Mouse (Mus musculus) lung, postnatal 0 days (tissue): ENCODE data around the gene Pnmal1. TPM values are rescaled to one million over a fixed set of nuclear protein-coding genes. Genes with fewer than 3 reads are reported as not detected.
"Not testable (repeated sequence)": the region's sequence is repeated elsewhere in the genome, so short reads cannot be mapped to it uniquely, and the experiment has no call there.

Source experiments
- ATAC-seq: fragments of 200-750 bp; cut with Nextera tagmentation; 2 replicates; pipeline ENCODE4 v1.8.0; 2017; ENCODE audit warnings: moderate library complexity
- DNase-seq: peaks from one replicate; pipeline ENCODE4 v3.0.0-alpha.2; 2016; ENCODE audit warnings: low spot score
- H3K27ac ChIP-seq: fragments of 300-500 bp; sonication (generic); 2 replicates; pipeline ENCODE4 v1.5.1; 2014; ENCODE audit warnings: antibody characterized with exemption, mild to moderate bottlenecking, low read length, mixed read lengths
- H3K27me3 ChIP-seq: fragments of 300-500 bp; sonication (generic); replicated peaks from 2 replicates; pipeline ENCODE4 v1.6.1; 2014; ENCODE audit warnings: low read length, mixed read lengths; ENCODE audit not compliant: insufficient read depth
- H3K36me3 ChIP-seq: fragments of 300-500 bp; sonication (generic); 2 replicates; pipeline ENCODE4 v1.6.1; 2014; ENCODE audit warnings: low read length, mixed read lengths; ENCODE audit not compliant: insufficient read depth
- H3K4me1 ChIP-seq: fragments of 300-500 bp; sonication (generic); 2 replicates; pipeline ENCODE4 v1.6.1; 2014; ENCODE audit warnings: antibody characterized with exemption, low read depth, low read length, mixed read lengths; ENCODE audit not compliant: insufficient read depth
- H3K4me2 ChIP-seq: fragments of 300-500 bp; sonication (generic); replicated peaks from 2 replicates; pipeline ENCODE4 v1.6.1; 2014; ENCODE audit warnings: low read depth, mild to moderate bottlenecking, low read length, moderate library complexity, mixed read lengths
- H3K4me3 ChIP-seq: fragments of 300-500 bp; sonication (generic); 2 replicates; pipeline ENCODE4 v1.5.1; 2014; ENCODE audit warnings: low read depth, low read length
- H3K9ac ChIP-seq: fragments of 300-500 bp; sonication (generic); replicated peaks from 2 replicates; pipeline ENCODE4 v1.6.1; 2014; ENCODE audit warnings: low read depth, mild to moderate bottlenecking
- H3K9me3 ChIP-seq: fragments of 300-500 bp; sonication (generic); 2 replicates; pipeline ENCODE4 v1.6.1; 2016; ENCODE audit warnings: low read length, mixed read lengths
- CTCF ChIP-seq: IDR thresholded peaks from 2 replicates; pipeline ENCODE4 v1.5.1; 2016; ENCODE audit warnings: antibody characterized with exemption, mild to moderate bottlenecking
- EP300 ChIP-seq: IDR thresholded peaks from 2 replicates; pipeline ENCODE4 v1.6.1; 2016; ENCODE audit warnings: antibody characterized with exemption, mild to moderate bottlenecking, control low read depth
- WGBS: fragments of 180-500 bp; shearing (Covaris S2); extraction: QIAGEN DNeasy Blood & Tissue Kit; methylation state at CpG from one replicate; pipeline ENCODE4 v1.1.7; 2014; 5-methylcytosine and 5-hydroxymethylcytosine counted together
- polyA plus RNA-seq: library from polyadenylated mRNA; unstranded; fragments of >200 nt; fragmentation: Nextera tagmentation; extraction: Ambion mirVana; gene quantifications from 2 replicates; pipeline ENCODE4 v1.2.1, GENCODE M21; 2015

Pnmal1 gene
- polyA plus RNA-seq, 1 experiment from 2014 or later = not detected

DNA sequence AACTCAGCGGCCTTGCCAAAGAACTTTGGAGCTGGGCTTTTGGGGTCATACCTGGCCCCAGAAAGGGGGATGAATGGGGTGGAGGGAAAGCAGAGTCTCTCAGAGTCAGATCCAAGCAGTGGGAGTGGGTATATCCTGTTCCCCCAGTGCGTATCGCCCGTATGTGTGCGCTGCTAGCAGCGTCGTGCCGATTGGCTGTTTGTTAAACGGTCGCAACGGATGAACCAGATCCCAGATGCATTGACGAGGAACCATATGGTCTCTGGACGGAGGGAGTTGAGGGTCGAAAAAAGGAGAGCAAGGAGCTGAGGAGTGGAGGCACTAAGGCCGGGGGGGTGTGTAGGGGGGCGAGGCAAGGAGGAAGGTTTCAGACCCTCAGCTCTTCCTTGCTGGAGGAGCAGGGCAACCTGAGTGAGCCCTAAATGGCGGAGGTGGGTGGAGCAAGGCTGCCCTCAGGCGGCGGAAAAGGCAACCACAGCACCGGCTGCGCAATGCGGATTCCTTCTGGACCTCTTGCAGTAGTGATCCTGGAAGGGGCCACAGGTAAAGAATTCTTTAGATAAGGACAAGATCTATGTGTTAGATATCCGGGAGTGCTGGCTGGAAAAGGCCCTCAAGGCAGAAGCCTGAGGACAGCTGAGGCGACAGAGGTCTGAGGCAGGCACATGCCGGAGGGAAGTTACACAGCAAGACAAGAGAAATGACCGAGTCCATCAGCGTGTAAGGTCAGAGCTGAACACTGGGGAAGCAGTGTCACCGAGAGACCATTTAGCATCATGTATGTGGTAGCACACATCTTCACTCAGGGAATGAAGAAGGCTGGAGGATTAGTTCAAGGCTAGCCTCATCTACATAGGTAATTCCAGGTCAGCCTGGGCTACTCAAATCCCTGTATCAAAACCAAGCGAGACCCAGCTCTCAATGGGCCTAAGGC is 9.3 kb upstream of the Pnmal1 start:
- Histone ChIP-seq H3K4me3 (no peak overlapping the region), H3K9ac (no peak overlapping the region), H3K4me1 (peaks cover 21% of the 10 kb centered on the region; the same call in 1 of the 2 replicates), H3K27me3 (peaks cover 25% of the 10 kb centered on the region), H3K27ac (no peak overlapping the region), H3K36me3 (no peaks in the 10 kb centered on the region), H3K4me2 (peak overlapping the region; percentile 46), H3K9me3 (no peaks in the 10 kb centered on the region)
- 6% methylated on average over 29 of the region's 29 CpGs for WGBS
- peak; percentile 54 for ATAC-seq
- DNase-seq = peak; percentile 75
- TF ChIP-seq EP300 (no peak), CTCF (peak; percentile 96)

DNA sequence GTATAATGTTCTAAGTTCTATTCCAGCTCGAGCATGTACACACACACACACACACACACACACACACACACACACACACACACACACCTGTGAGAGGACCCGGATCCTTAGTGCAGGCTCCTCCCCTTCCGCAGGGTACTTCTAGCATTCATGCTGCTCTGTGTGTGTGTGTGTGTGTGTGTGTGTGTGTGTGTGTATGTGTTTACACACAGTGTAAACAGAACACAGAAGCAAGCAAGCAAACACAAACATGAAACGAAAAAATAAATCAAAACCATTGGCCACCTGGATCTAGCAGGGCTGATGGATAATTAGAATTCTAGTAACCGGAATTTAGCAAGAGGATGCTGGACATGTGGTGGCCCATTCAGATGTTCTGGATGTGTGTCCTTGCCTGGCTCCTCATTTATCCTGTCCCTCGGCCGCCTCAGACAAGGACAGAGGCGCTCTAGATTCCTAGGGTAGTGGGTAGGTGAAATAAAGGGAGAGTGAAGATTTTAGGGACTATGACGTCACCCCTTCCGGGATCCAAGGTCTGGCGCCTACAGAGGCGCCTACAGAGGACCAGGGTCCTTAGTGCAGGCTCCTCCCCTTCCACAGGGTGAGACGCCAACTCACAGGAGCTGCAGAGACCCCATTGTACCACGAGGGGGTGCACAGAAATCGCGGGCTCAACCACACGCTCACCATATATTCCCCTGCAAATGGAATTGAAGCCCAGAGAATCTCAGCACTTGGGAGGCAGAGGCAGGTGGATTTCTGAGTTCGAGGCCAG is 8.4 kb upstream of the Pnmal1 start:
- H3K4me3 ChIP-seq = no peak overlapping the region
- no peak overlapping the region for H3K9ac ChIP-seq
- H3K4me2 ChIP-seq = no peak overlapping the region
- no peak overlapping the region for H3K27ac ChIP-seq
- no peaks in the 10 kb centered on the region for H3K36me3 ChIP-seq
- DNase-seq = peak; percentile 89
- TF ChIP-seq EP300 = no peak
- peak; percentile 92 for TF ChIP-seq CTCF
- no peaks in the 10 kb centered on the region for H3K9me3 ChIP-seq
- ATAC-seq = peak; percentile 85
- 18% methylated on average over 18 of the region's 18 CpGs for WGBS
- peaks cover 21% of the 10 kb centered on the region; the same call in 1 of the 2 replicates for H3K4me1 ChIP-seq
- H3K27me3 ChIP-seq = peaks cover 16% of the 10 kb centered on the region

DNA sequence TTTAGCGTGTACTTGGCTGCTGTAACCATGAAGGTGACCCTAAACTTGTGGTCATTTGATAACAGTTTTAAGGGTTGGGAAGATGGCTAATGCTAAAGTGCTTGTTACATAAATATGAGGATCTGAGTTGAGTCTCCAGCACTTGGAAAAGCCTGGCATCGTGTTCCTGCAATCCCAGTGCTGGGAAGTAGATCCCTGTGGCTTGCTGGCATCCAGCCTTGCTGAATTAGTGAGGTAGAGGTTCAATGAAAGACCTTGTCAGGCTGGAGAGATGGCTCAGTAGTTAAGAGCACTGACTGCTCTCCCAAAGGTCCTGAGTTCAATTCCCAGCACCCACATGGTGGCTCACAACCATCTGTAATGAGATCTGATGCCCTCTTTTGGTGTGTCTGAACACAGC is 5.7 kb upstream of the Pnmal1 start:
- H3K36me3 ChIP-seq, H3K27ac ChIP-seq, H3K4me1 ChIP-seq, H3K9me3 ChIP-seq, H3K4me2 ChIP-seq, H3K9ac ChIP-seq, H3K4me3 ChIP-seq, DNase-seq, ATAC-seq, H3K27me3 ChIP-seq: not testable (repeated sequence)
- WGBS = 58% methylated on average over 2 of the region's 2 CpGs

DNA sequence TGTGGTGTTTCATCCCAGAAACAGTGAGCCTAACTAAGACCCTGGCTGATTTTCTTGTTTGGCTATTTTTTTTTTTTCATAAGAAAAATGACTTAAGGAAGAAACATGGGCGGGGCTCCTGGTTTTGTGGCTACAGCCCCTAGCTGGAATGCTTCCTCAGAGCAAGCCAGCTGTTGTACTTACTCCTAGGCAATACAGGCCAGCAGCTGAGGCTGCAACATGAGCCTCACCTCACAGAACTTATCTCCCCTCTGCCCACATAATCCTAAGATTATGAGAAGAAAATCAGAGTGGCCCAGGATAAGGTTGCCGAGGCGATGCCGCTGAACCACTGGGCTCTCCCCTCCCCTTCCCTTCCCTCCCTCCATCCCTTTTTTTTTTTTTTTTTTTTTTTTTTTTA is 3.8 kb upstream of the Pnmal1 start:
- Histone ChIP-seq H3K4me1 (no peaks in the 10 kb centered on the region), H3K27me3 (no peaks in the 10 kb centered on the region), H3K4me2 (no peak overlapping the region), H3K27ac (no peak overlapping the region), H3K36me3 (no peaks in the 10 kb centered on the region), H3K9me3 (no peaks in the 10 kb centered on the region), H3K9ac (no peak overlapping the region), H3K4me3 (no peak overlapping the region)
- TF ChIP-seq CTCF (no peak), EP300 (no peak)
- no peak for ATAC-seq
- DNase-seq = no peak
- 50% methylated on average over 4 of the region's 4 CpGs for WGBS

DNA sequence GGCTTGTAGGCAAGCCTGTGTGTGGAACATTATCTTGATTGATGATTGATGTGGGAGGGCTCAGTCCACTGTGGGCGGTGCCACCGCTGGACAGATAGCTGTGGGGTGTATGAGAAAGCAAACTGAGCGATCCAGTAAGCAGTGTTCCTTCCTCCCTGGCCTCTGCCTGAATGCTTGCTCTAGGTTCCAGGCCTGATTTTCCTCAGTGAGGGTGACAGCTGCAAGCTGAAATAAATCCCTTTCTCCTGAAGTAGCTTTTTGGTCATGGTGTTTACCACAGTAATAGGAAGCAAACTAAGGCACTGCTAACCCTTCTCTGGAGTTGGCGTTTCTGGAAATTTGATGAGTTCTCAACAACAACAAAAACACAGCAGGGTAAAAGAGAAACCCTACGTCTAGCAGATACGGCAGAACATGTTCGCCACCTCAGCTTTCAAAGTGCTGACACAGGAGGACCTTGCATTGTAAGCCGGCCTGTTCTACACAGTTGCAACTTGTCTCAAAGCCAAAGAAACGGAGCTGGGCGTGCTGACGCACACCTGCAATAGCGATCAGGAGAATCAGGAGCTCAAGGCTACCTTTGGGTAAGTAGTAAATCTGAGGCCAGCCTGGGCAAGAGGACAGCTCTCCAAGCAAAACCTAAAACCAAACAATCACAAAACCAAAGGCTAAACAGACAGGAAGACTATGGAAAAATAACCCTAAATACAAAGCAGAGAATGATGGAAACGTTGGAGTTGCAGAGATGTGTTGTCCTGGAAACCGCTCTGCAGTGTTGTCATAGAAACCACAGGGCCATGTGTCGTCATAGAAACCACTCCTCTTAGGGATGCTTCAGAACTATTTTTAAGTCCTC is 2.8 kb upstream of the Pnmal1 start:
- Histone ChIP-seq H3K36me3 (no peaks in the 10 kb centered on the region), H3K4me2 (no peak overlapping the region), H3K27me3 (no peaks in the 10 kb centered on the region), H3K9me3 (no peaks in the 10 kb centered on the region), H3K9ac (no peak overlapping the region), H3K4me1 (no peaks in the 10 kb centered on the region), H3K4me3 (no peak overlapping the region), H3K27ac (no peak overlapping the region)
- DNase-seq (no peak), ATAC-seq (no peak)
- 66% methylated on average over 15 of the region's 15 CpGs for WGBS
- TF ChIP-seq CTCF (no peak), EP300 (no peak)

DNA sequence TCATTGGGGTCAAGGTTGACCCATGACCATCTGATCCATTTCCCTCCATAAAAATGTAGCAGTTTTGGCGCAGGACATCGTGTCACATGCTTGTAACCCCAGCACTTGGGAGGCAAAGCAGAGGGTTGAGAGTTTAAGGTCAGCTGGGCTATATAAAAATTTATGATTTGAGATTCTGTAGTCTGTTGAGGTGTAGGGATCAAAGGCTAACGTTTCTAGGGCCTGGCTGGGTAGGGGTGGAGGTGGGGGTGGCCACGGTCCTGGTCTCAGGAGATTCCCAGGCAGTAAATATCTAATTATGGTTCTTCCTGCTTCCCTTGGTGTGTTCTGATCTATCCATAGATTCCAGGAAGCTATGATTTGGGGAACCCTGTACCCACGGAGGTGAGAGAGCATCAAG is 2.2 kb downstream of the Pnmal1 start:
- Histone ChIP-seq H3K36me3 (no peaks in the 10 kb centered on the region), H3K9ac (no peak overlapping the region), H3K27me3 (no peaks in the 10 kb centered on the region), H3K4me3 (no peak overlapping the region), H3K4me1 (no peaks in the 10 kb centered on the region), H3K27ac (no peak overlapping the region), H3K9me3 (no peaks in the 10 kb centered on the region), H3K4me2 (no peak overlapping the region)
- ATAC-seq (no peak), DNase-seq (no peak)
- TF ChIP-seq CTCF = no peak
- TF ChIP-seq EP300 = no peak
- 64% methylated on average over 5 of the region's 5 CpGs for WGBS
